Mouse (Mus musculus) embryo, embryonic 11.5 days (tissue): Measurements from ENCODE around the gene Pvr.

Experiments used
- DNase-seq: peaks from one replicate; pipeline ENCODE4 v3.0.0-alpha.2; 2012; ENCODE audit warnings: low read depth, low spot score

Pvr gene

GRCm38 (mm10) chr7:19871137-19871621 lies 49.8 kb downstream of the Pvr start:
- no peak for DNase-seq

GRCm38 (mm10) chr7:19867751-19868399 lies 53.1 kb downstream of the Pvr start:
- DNase-seq = no peak

GRCm38 (mm10) chr7:19866490-19866889 lies 54.5 kb downstream of the Pvr start:
- DNase-seq = no peak

GRCm38 (mm10) chr7:19865246-19866036 lies 55.5 kb downstream of the Pvr start:
- DNase-seq = no peak

- DNase-seq = no peak
Observed at GRCm38 (mm10) chr7:19864241-19864640, 56.7 kb downstream of the Pvr start.

- no peak for DNase-seq
Observed at GRCm38 (mm10) chr7:19861199-19861598, 59.8 kb downstream of the Pvr start, which contains the start of gene Ceacam16. Gene Ceacam16 (minus strand): TSS chr7:19861299.

GRCm38 (mm10) chr7:19859740-19860139 lies 61.2 kb downstream of the Pvr start:
- DNase-seq = no peak

GRCm38 (mm10) chr7:19856283-19856682 lies 64.7 kb downstream of the Pvr start:
- DNase-seq = no peak

GRCm38 (mm10) chr7:19855663-19856062 lies 65.3 kb downstream of the Pvr start:
- no peak for DNase-seq
